Mouse (Mus musculus): Measurements from ENCODE around the gene Gm13871.
"Not testable (repeated sequence)": the region's sequence is repeated elsewhere in the genome, so short reads cannot be mapped to it uniquely, and the experiment has no call there.

Gene Gm13871

DNA sequence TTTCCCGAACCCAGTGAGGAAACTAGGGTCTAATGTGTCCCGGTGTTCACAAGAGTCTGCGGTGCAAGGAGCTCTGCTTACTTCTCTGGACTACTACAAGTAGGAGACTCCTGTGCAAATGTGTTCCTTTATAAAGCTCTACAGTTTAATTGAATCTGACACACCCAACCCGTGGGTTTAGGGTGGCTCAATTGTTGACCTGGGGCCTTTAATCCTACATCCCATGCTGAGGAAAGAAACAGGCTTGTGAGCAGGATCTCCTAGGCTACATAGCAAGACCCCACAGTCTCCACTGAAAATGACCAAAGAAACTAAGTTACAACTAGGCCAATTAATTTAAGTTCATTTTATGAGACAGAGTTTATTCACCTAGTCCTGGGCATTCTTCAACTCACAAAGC lies at the start of gene Gm13871:
Gene Gm13871, minus strand, starts transcription at position 101 of the 400 bp plus-strand sequence.
- DNase-seq, result not testable (repeated sequence)

DNA sequence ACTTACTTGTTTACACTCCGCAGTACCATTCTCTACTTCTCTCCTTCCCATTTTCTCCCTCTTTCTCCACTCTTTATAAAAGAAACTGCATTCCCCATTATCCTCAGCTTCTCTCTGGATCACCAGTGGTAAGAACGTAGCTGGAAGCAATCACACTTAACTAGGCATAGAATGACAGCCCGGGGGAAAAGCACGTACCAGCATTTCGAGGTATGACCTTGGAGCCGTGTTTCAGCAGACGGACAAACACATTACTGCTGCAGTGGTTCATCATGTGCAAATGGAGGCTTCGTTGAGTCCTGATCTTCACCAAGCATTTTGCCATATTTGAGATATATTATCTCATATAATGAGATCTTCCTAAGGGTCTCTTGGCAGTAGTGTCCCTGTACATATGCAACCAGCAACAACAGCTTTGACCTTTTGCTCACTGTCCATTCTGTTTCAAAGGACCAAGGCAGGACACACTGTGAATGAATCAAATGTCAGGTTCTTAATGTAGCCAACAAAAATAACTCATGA lies 44.7 kb upstream of the Gm13871 start, which contains the start of gene 2310002L09Rik:
Gene 2310002L09Rik, minus strand, starts transcription at position 472 of the 522 bp plus-strand sequence.
- no peak for DNase-seq

DNA sequence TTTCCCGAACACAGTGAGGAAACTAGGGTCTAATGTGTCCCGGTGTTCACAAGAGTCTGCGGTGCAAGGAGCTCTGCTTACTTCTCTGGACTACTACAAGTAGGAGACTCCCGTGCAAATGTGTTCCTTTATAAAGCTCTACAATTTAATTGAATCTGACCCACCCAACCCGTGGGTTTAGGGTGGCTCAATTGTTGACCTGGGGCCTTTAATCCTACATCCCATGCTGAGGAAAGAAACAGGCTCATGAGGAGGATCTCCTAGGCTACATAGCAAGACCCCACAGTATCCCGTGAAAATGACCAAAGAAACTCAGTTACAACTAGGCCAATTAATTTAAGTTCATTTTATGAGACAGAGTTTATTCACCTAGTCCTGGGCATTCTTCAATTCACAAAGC lies 14.9 kb upstream of the Gm13871 start, which contains the start of gene Gm11756:
Gene Gm11756, minus strand, starts transcription at position 101 of the 400 bp plus-strand sequence.
- DNase-seq, result not testable (repeated sequence)

DNA sequence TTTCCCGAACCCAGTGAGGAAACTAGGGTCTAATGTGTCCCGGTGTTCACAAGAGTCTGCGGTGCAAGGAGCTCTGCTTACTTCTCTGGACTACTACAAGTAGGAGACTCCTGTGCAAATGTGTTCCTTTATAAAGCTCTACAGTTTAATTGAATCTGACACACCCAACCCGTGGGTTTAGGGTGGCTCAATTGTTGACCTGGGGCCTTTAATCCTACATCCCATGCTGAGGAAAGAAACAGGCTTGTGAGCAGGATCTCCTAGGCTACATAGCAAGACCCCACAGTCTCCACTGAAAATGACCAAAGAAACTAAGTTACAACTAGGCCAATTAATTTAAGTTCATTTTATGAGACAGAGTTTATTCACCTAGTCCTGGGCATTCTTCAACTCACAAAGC lies 14.7 kb downstream of the Gm13871 start, which contains the start of gene Gm11757:
Gene Gm11757, minus strand, starts transcription at position 101 of the 400 bp plus-strand sequence.
- not testable (repeated sequence) for DNase-seq

DNA sequence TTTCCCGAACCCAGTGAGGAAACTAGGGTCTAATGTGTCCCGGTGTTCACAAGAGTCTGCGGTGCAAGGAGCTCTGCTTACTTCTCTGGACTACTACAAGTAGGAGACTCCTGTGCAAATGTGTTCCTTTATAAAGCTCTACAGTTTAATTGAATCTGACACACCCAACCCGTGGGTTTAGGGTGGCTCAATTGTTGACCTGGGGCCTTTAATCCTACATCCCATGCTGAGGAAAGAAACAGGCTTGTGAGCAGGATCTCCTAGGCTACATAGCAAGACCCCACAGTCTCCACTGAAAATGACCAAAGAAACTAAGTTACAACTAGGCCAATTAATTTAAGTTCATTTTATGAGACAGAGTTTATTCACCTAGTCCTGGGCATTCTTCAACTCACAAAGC lies 29.6 kb downstream of the Gm13871 start, which contains the start of gene Gm11758:
Gene Gm11758, minus strand, starts transcription at position 101 of the 400 bp plus-strand sequence.
- DNase-seq, result not testable (repeated sequence)
